Mouse (Mus musculus) frontal cortex, postnatal 36 days (tissue): ENCODE results near the gene Zbtb3.
A peak's percentile ranks its signal among the peaks of the same experiment; 100 is the strongest.
"Not testable (repeated sequence)": the region's sequence is repeated elsewhere in the genome, so short reads cannot be mapped to it uniquely, and the experiment has no call there.

Experiments used
- DNase-seq, 2 experiments: peaks; one replicate each; pipeline ENCODE4 v3.0.0; 2022; ENCODE audit warnings: low spot score in 2 of 2

Gene Zbtb3

GRCm38 (mm10) chr19:8803204-8803780, 937 bp downstream of the Zbtb3 start:
- no peak for DNase-seq

GRCm38 (mm10) chr19:8803879-8804660, 1.7 kb downstream of the Zbtb3 start:
- DNase-seq = no peak

- no peak for DNase-seq
These were observed 4.5 kb downstream of the Zbtb3 start for GRCm38 (mm10) chr19:8806810-8807209.

- no peak for DNase-seq
These were observed 13.5 kb downstream of the Zbtb3 start for GRCm38 (mm10) chr19:8815812-8816211.

- DNase-seq = no peak
These were observed 14.6 kb downstream of the Zbtb3 start for GRCm38 (mm10) chr19:8817001-8817400.

- DNase-seq = no peak
These were observed 16.0 kb downstream of the Zbtb3 start for GRCm38 (mm10) chr19:8818301-8818798.

- peak; percentile 96 to 98 for DNase-seq
These were observed 16.6 kb downstream of the Zbtb3 start, which contains the start of gene Ttc9c for GRCm38 (mm10) chr19:8818801-8819595. Ttc9c (minus strand) TSS chr19:8819333.

- DNase-seq = peak; percentile 99
These were observed 17.5 kb downstream of the Zbtb3 start, which contains the start of gene Hnrnpul2 for GRCm38 (mm10) chr19:8819596-8820423. Hnrnpul2 (plus strand) TSS chr19:8820010.

- no peak for DNase-seq
These were observed 18.1 kb downstream of the Zbtb3 start for GRCm38 (mm10) chr19:8820424-8820956.

GRCm38 (mm10) chr19:8821146-8821545, 18.8 kb downstream of the Zbtb3 start:
- DNase-seq = no peak

- no peak for DNase-seq
These were observed 20.3 kb downstream of the Zbtb3 start for GRCm38 (mm10) chr19:8822696-8823095.

GRCm38 (mm10) chr19:8829660-8830059, 27.3 kb downstream of the Zbtb3 start, which contains the start of gene AC129217.1:
AC129217.1 (plus strand) TSS chr19:8829773.
- no peak for DNase-seq

GRCm38 (mm10) chr19:8830664-8831063, 28.3 kb downstream of the Zbtb3 start:
- DNase-seq = no peak

GRCm38 (mm10) chr19:8831262-8831661, 28.9 kb downstream of the Zbtb3 start:
- DNase-seq = no peak

- DNase-seq = no peak
These were observed 30.6 kb downstream of the Zbtb3 start for GRCm38 (mm10) chr19:8832971-8833370.

GRCm38 (mm10) chr19:8836327-8836726, 34.0 kb downstream of the Zbtb3 start:
- not testable (repeated sequence) for DNase-seq

GRCm38 (mm10) chr19:8837251-8837791, 35.0 kb downstream of the Zbtb3 start, which contains the start of gene Bscl2:
Bscl2 (plus strand) TSS chr19:8837467.
- DNase-seq = peak; percentile 84 to 91

- peak in 1 of 2 experiments; percentile 48 for DNase-seq
These were observed 35.8 kb downstream of the Zbtb3 start for GRCm38 (mm10) chr19:8838041-8838730.

GRCm38 (mm10) chr19:8839103-8839907, 37.0 kb downstream of the Zbtb3 start, which contains the start of gene Gng3:
Gng3 (minus strand) TSS chr19:8839194.
- peak; percentile 88 to 90 for DNase-seq
